Mouse (Mus musculus): Measurements from ENCODE around the gene Baz2a. TPM values are rescaled to one million over a fixed set of nuclear protein-coding genes. Genes with fewer than 3 reads are reported as not detected.

Gene Baz2a
- polyA plus RNA-seq (2014; fragmentation: Nextera tagmentation; extraction: Ambion mirVana): 20.3 and 23.5 TPM in 2 replicates

- DNase-seq (ENCODE audit: low spot score): peak; percentile 52
- Histone ChIP-seq H3K4me1 (ENCODE audit: control insufficient read depth, insufficient read depth, low read length) (peaks cover 34% of the 10 kb centered on the region), H3K36me3 (ENCODE audit: control insufficient read depth, insufficient read depth, low read length) (peaks cover 15% of the 10 kb centered on the region), H3K27me3 (ENCODE audit: control insufficient read depth, insufficient read depth, low read length) (no peaks in the 10 kb centered on the region), H3K4me2 (ENCODE audit: low read depth) (peak within 1 kb of the TSS; percentile 92), H3K9ac (ENCODE audit: low read length) (peak within 1 kb of the TSS; percentile 76), H3K4me3 (ENCODE audit: low read depth, low read length) (peak within 1 kb of the TSS; percentile 82), H3K9me3 (ENCODE audit: control insufficient read depth, low read length) (no peaks in the 10 kb centered on the region), H3K27ac (ENCODE audit: low read depth, low read length) (peak within 1 kb of the TSS; percentile 88)
- peak; percentile 0; the same call in 1 of the 2 replicates for ATAC-seq (ENCODE audit: insufficient read depth, low FRiP score, low TSS enrichment)
- 1% methylated on average over 20 of the region's 20 CpGs for WGBS
Observed at GRCm38 (mm10) chr10:128091564-128092505, at the start of gene Baz2a. TSS of gene Baz2a (plus strand) at chr10:128091577.

GRCm38 (mm10) chr10:128041636-128042035 is 49.7 kb upstream of the Baz2a start:
- Histone ChIP-seq H3K4me1 (ENCODE audit: control insufficient read depth, insufficient read depth, low read length) (peaks cover 10% of the 10 kb centered on the region; the same call in 1 of the 2 replicates), H3K36me3 (ENCODE audit: control insufficient read depth, insufficient read depth, low read length) (peaks cover 26% of the 10 kb centered on the region), H3K27ac (ENCODE audit: low read depth, low read length) (no peak overlapping the region), H3K9me3 (ENCODE audit: control insufficient read depth, low read length) (no peaks in the 10 kb centered on the region), H3K27me3 (ENCODE audit: control insufficient read depth, insufficient read depth, low read length) (no peaks in the 10 kb centered on the region), H3K9ac (ENCODE audit: low read length) (no peak overlapping the region), H3K4me3 (ENCODE audit: low read depth, low read length) (no peak overlapping the region), H3K4me2 (ENCODE audit: low read depth) (no peak overlapping the region)
- ATAC-seq (ENCODE audit: insufficient read depth, low FRiP score, low TSS enrichment) (no peak), DNase-seq (ENCODE audit: low spot score) (no peak)
- WGBS: 73% methylated on average over 4 of the region's 4 CpGs

DNA sequence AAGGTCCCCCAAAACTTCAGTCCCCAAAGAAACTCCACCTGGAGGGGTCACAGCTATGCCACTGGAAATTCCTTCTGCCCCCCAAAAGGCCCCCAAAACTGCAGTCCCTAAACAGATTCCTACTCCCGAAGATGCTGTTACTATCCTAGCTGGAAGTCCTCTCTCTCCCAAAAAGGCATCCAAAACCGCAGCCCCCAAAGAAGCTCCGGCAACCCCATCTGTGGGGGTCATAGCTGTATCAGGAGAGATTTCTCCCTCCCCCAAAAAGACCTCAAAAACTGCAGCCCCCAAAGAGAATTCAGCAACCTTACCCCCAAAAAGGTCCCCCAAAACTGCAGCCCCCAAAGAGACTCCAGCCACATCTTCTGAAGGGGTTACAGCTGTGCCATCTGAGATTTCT is 48.9 kb upstream of the Baz2a start:
- ATAC-seq (ENCODE audit: insufficient read depth, low FRiP score, low TSS enrichment): no peak
- Histone ChIP-seq H3K4me1 (ENCODE audit: control insufficient read depth, insufficient read depth, low read length) (peaks cover 4% of the 10 kb centered on the region; the same call in 1 of the 2 replicates), H3K27me3 (ENCODE audit: control insufficient read depth, insufficient read depth, low read length) (no peaks in the 10 kb centered on the region), H3K9ac (ENCODE audit: low read length) (no peak overlapping the region), H3K9me3 (ENCODE audit: control insufficient read depth, low read length) (no peaks in the 10 kb centered on the region), H3K36me3 (ENCODE audit: control insufficient read depth, insufficient read depth, low read length) (peaks cover 26% of the 10 kb centered on the region), H3K27ac (ENCODE audit: low read depth, low read length) (no peak overlapping the region), H3K4me3 (ENCODE audit: low read depth, low read length) (no peak overlapping the region), H3K4me2 (ENCODE audit: low read depth) (no peak overlapping the region)
- no peak for DNase-seq (ENCODE audit: low spot score)
- 94% methylated on average over 3 of the region's 3 CpGs for WGBS

DNA sequence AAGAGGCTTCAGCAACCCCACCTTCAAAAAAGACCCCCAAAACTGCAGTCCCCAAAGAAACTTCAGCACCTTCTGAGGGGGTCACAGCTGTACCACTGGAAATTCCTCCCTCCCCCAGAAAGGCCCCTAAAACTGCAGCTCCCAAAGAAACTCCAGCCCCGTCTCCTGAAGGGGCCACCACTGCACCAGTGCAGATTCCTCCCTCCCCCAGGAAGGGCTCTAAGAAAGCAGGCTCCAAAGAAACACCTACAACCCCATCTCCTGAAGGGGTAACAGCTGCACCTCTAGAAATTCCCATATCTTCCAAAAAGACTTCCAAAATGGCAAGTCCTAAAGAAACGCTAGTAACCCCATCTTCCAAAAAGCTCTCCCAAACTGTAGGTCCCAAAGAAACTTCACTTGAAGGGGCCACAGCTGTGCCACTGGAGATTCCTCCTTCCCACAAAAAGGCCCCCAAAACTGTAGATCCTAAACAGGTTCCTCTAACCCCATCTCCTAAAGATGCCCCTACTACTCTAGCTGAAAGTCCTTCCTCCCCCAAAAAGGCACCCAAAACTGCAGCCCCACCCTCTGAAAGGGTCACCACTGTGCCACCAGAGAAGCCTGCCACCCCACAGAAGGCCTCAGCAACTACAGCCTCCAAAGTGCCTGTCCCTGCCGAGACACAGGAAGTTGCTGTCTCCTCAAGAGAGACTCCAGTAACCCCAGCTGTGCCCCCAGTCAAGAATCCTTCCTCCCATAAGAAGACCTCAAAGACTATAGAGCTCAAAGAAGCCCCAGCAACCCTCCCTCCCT is 48.1 kb upstream of the Baz2a start:
- no peak for ATAC-seq (ENCODE audit: insufficient read depth, low FRiP score, low TSS enrichment)
- H3K36me3 ChIP-seq (ENCODE audit: control insufficient read depth, insufficient read depth, low read length): peaks cover 26% of the 10 kb centered on the region
- H3K4me2 ChIP-seq (ENCODE audit: low read depth): no peak overlapping the region
- H3K9ac ChIP-seq (ENCODE audit: low read length): no peak overlapping the region
- H3K27ac ChIP-seq (ENCODE audit: low read depth, low read length): no peak overlapping the region
- H3K27me3 ChIP-seq (ENCODE audit: control insufficient read depth, insufficient read depth, low read length): no peaks in the 10 kb centered on the region
- no peak overlapping the region for H3K4me3 ChIP-seq (ENCODE audit: low read depth, low read length)
- 79% methylated on average over 3 of the region's 3 CpGs for WGBS
- no peaks in the 10 kb centered on the region for H3K4me1 ChIP-seq (ENCODE audit: control insufficient read depth, insufficient read depth, low read length)
- no peak for DNase-seq (ENCODE audit: low spot score)
- no peaks in the 10 kb centered on the region for H3K9me3 ChIP-seq (ENCODE audit: control insufficient read depth, low read length)

- WGBS: 96% methylated on average over 8 of the region's 8 CpGs
- Histone ChIP-seq H3K27ac (ENCODE audit: low read depth, low read length) (no peak overlapping the region), H3K36me3 (ENCODE audit: control insufficient read depth, insufficient read depth, low read length) (peaks cover 21% of the 10 kb centered on the region), H3K4me2 (ENCODE audit: low read depth) (no peak overlapping the region), H3K9ac (ENCODE audit: low read length) (no peak overlapping the region), H3K4me3 (ENCODE audit: low read depth, low read length) (no peak overlapping the region), H3K9me3 (ENCODE audit: control insufficient read depth, low read length) (no peaks in the 10 kb centered on the region), H3K27me3 (ENCODE audit: control insufficient read depth, insufficient read depth, low read length) (no peaks in the 10 kb centered on the region), H3K4me1 (ENCODE audit: control insufficient read depth, insufficient read depth, low read length) (no peaks in the 10 kb centered on the region)
- no peak for DNase-seq (ENCODE audit: low spot score)
- no peak for ATAC-seq (ENCODE audit: insufficient read depth, low FRiP score, low TSS enrichment)
Observed at GRCm38 (mm10) chr10:128048157-128048556, 43.2 kb upstream of the Baz2a start.

DNA sequence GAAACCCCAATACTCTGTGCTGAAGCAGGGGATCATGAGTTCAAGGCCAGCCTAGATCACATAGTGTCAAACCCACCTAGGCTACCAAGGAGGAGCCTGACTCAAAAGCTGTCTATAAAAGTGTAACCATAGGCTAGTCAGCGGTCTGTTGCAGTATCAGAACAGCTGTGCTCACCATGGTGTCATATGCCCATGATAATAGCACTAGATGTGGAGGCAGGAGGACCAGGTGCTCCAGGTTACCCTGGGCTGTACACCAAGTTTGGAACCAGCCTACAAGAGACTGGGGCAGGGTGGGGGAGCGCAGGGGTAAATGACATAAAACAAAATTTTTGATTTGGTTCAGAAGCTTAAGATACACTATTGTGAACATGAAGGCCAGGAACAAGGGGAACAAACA is 41.6 kb upstream of the Baz2a start:
- H3K4me2 ChIP-seq (ENCODE audit: low read depth): no peak overlapping the region
- H3K9ac ChIP-seq (ENCODE audit: low read length): no peak overlapping the region
- DNase-seq (ENCODE audit: low spot score) (no peak), ATAC-seq (ENCODE audit: insufficient read depth, low FRiP score, low TSS enrichment) (no peak)
- H3K36me3 ChIP-seq (ENCODE audit: control insufficient read depth, insufficient read depth, low read length): peaks cover 16% of the 10 kb centered on the region
- H3K4me1 ChIP-seq (ENCODE audit: control insufficient read depth, insufficient read depth, low read length): no peaks in the 10 kb centered on the region
- no peak overlapping the region for H3K27ac ChIP-seq (ENCODE audit: low read depth, low read length)
- H3K9me3 ChIP-seq (ENCODE audit: control insufficient read depth, low read length): no peaks in the 10 kb centered on the region
- WGBS: 97% methylated on average over 2 of the region's 2 CpGs
- H3K27me3 ChIP-seq (ENCODE audit: control insufficient read depth, insufficient read depth, low read length): no peaks in the 10 kb centered on the region
- no peak overlapping the region for H3K4me3 ChIP-seq (ENCODE audit: low read depth, low read length)

DNA sequence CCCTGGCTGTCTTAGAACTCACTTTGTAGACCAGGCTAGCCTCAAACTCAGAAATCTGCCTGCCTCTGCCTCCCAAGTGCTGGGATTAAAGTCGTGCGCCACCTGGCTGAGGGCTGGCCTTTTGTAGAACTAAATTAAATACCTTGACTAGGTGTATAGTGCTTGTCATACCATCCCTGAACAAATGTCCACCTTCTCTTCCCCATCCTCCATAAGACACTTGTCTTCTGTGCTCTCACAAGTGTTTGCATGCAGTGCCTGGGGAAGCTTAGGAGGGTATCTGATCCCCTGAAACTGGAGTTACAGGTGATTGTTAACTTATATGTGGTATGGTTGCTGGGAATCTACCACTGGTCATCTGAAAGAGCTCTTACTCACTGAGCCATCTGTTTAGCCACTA is 41.0 kb upstream of the Baz2a start:
- Histone ChIP-seq H3K36me3 (ENCODE audit: control insufficient read depth, insufficient read depth, low read length) (peaks cover 13% of the 10 kb centered on the region), H3K27me3 (ENCODE audit: control insufficient read depth, insufficient read depth, low read length) (no peaks in the 10 kb centered on the region), H3K4me2 (ENCODE audit: low read depth) (no peak overlapping the region), H3K4me3 (ENCODE audit: low read depth, low read length) (no peak overlapping the region), H3K9ac (ENCODE audit: low read length) (no peak overlapping the region), H3K27ac (ENCODE audit: low read depth, low read length) (no peak overlapping the region), H3K4me1 (ENCODE audit: control insufficient read depth, insufficient read depth, low read length) (no peaks in the 10 kb centered on the region), H3K9me3 (ENCODE audit: control insufficient read depth, low read length) (no peaks in the 10 kb centered on the region)
- no peak for DNase-seq (ENCODE audit: low spot score)
- WGBS: 81% methylated on average over 2 of the region's 2 CpGs
- no peak for ATAC-seq (ENCODE audit: insufficient read depth, low FRiP score, low TSS enrichment)

DNA sequence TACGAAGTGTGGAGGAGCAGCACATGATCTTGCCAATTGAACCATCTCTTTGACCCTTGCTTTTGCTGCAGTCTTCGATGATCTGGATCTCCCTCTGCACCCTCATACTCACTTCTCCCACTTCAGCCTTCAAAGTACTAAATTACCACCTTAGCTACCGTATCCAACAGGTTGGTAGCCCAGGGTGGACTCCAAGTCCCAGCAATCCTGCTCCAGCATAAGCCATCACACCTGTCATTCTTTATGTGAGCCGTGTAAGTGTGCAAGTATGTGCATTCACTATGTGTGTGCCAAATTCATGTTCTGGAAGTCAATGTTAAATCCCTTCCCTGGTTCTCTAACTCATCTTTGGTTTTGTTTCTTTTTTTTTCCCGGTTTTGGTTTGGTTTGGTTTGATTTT is 39.8 kb upstream of the Baz2a start:
- DNase-seq (ENCODE audit: low spot score): no peak
- Histone ChIP-seq H3K27ac (ENCODE audit: low read depth, low read length) (no peak overlapping the region), H3K9me3 (ENCODE audit: control insufficient read depth, low read length) (no peaks in the 10 kb centered on the region), H3K4me1 (ENCODE audit: control insufficient read depth, insufficient read depth, low read length) (no peaks in the 10 kb centered on the region), H3K4me3 (ENCODE audit: low read depth, low read length) (no peak overlapping the region), H3K36me3 (ENCODE audit: control insufficient read depth, insufficient read depth, low read length) (peaks cover 11% of the 10 kb centered on the region), H3K9ac (ENCODE audit: low read length) (no peak overlapping the region), H3K27me3 (ENCODE audit: control insufficient read depth, insufficient read depth, low read length) (no peaks in the 10 kb centered on the region), H3K4me2 (ENCODE audit: low read depth) (no peak overlapping the region)
- no peak for ATAC-seq (ENCODE audit: insufficient read depth, low FRiP score, low TSS enrichment)
- 95% methylated on average over 5 of the region's 5 CpGs for WGBS

Data from neural tube, embryonic 11.5 days (tissue).